Mouse (Mus musculus) liver, embryonic 14.5 days (tissue): ENCODE data around the gene Ric8a. TPM values are rescaled to one million over a fixed set of nuclear protein-coding genes. Genes with fewer than 3 reads are reported as not detected.

Source experiments
- ATAC-seq: fragments of 200-750 bp; cut with Nextera tagmentation; 2 replicates; pipeline ENCODE4 v1.8.0; 2017; ENCODE audit warnings: moderate number of reproducible peaks, mild to moderate bottlenecking, moderate library complexity; ENCODE audit not compliant: insufficient read depth
- DNase-seq, 3 experiments: peaks; one replicate each; pipeline ENCODE4 v3.0.0-alpha.2; 2012 to 2013; ENCODE audit warnings: low read depth in 3 of 3, low spot score in 3 of 3
- H3K27ac ChIP-seq: fragments of 300-500 bp; sonication (generic); 2 replicates; pipeline ENCODE4 v1.5.1; 2014; ENCODE audit warnings: moderate library complexity, mild to moderate bottlenecking, control low read depth, inconsistent platforms
- H3K27me3 ChIP-seq: fragments of 300-500 bp; sonication (generic); 2 replicates; pipeline ENCODE4 v1.6.1; 2014; ENCODE audit warnings: mild to moderate bottlenecking, low read length, moderate library complexity; ENCODE audit not compliant: control insufficient read depth, insufficient read depth
- H3K36me3 ChIP-seq: fragments of 300-500 bp; sonication (generic); replicated peaks from 2 replicates; pipeline ENCODE4 v1.6.1; 2014; ENCODE audit warnings: low read depth; ENCODE audit not compliant: control insufficient read depth, insufficient read depth
- H3K4me1 ChIP-seq, 2 experiments: fragments of 200-500 bp in 1 of 2; fragments of 300-500 bp in 1 of 2; sonication (generic) in 1 of 2; replicated peaks; 2 replicates each; pipeline ENCODE4 v1.6.1; 2012 to 2014; ENCODE audit warnings: antibody characterized with exemption in 1 of 2, inconsistent platforms in 1 of 2, low read length in 1 of 2; ENCODE audit not compliant: control insufficient read depth in 2 of 2, insufficient read depth in 2 of 2
- H3K4me2 ChIP-seq: fragments of 300-500 bp; sonication (generic); 2 replicates; pipeline ENCODE4 v1.6.1; 2014; ENCODE audit warnings: low read depth, mild to moderate bottlenecking, control low read depth, moderate library complexity
- H3K4me3 ChIP-seq, 2 experiments: fragments of 200-500 bp in 1 of 2; fragments of 300-500 bp in 1 of 2; sonication (generic) in 1 of 2; 2 replicates each; pipeline ENCODE4 v1.5.1; 2012 to 2014; ENCODE audit warnings: low read depth in 2 of 2, low read length in 2 of 2, mild to moderate bottlenecking in 2 of 2, control low read depth in 1 of 2, inconsistent platforms in 1 of 2, moderate library complexity in 1 of 2; ENCODE audit not compliant: insufficient read depth in 1 of 2
- H3K9ac ChIP-seq: fragments of 300-500 bp; sonication (generic); replicated peaks from 2 replicates; pipeline ENCODE4 v1.6.1; 2014; ENCODE audit warnings: mild to moderate bottlenecking, control low read depth, moderate library complexity
- H3K9me3 ChIP-seq: fragments of 300-500 bp; sonication (generic); 2 replicates; pipeline ENCODE4 v1.6.1; 2016; ENCODE audit warnings: low read length, mixed read lengths; ENCODE audit not compliant: control insufficient read depth
- CTCF ChIP-seq: IDR thresholded peaks from 2 replicates; pipeline ENCODE4 v1.5.1; 2016; ENCODE audit warnings: antibody characterized with exemption, low read depth, control low read depth
- EP300 ChIP-seq: IDR thresholded peaks from 2 replicates; pipeline ENCODE4 v1.6.1; 2016; ENCODE audit warnings: antibody characterized with exemption, low read depth
- WGBS: fragments of 180-500 bp; shearing (Covaris S2); extraction: QIAGEN DNeasy Blood & Tissue Kit; methylation state at CpG from one replicate; pipeline ENCODE4 v1.1.7; 2014; ENCODE audit not compliant: insufficient replicate concordance; 5-methylcytosine and 5-hydroxymethylcytosine counted together
- polyA plus RNA-seq, 2 experiments: library from polyadenylated mRNA; depleted of rRNA in 1 of 2; stranded (reverse) in 1 of 2; unstranded in 1 of 2; fragments of >200 nt; fragmentation: Nextera tagmentation in 1 of 2; extraction: Ambion mirVana in 1 of 2; gene quantifications; 2 replicates each; pipeline versions ENCODE4 v1.2.1 to v1.2.3; 2012 to 2014

Ric8a gene
- polyA plus RNA-seq, 2 experiments, result 17.9 to 19.1 TPM

GRCm38 (mm10) chr7:140877364-140877763, 20.6 kb downstream of the Ric8a start:
- no peak for TF ChIP-seq CTCF
- no peak for ATAC-seq

GRCm38 (mm10) chr7:140879355-140879754, 22.6 kb downstream of the Ric8a start:
- peak overlapping the region; percentile 7; the same call in 1 of the 2 replicates for H3K9ac ChIP-seq
- no peak for DNase-seq
- 25% methylated on average over 7 of the region's 7 CpGs for WGBS
- H3K9me3 ChIP-seq, result no peaks in the 10 kb centered on the region
- H3K4me1 ChIP-seq, result peaks cover 27 to 31% of the 10 kb centered on the region in 2 experiments
- peak overlapping the region; percentile 92 for H3K4me2 ChIP-seq
- TF ChIP-seq CTCF (no peak), EP300 (no peak)
- no peak for ATAC-seq
- H3K4me3 ChIP-seq, result no peak overlapping the region
- peaks cover 12% of the 10 kb centered on the region; the same call in 1 of the 2 replicates for H3K36me3 ChIP-seq
- H3K27ac ChIP-seq, result no peak overlapping the region; the same call in 1 of the 2 replicates
- no peaks in the 10 kb centered on the region for H3K27me3 ChIP-seq

More at GRCm38 (mm10) chr7:140877364-140877763, 20.6 kb downstream of the Ric8a start:
- peaks cover 19 to 26% of the 10 kb centered on the region in 2 experiments for H3K4me1 ChIP-seq
- H3K36me3 ChIP-seq, result peaks cover 9% of the 10 kb centered on the region; the same call in 1 of the 2 replicates
- no peaks in the 10 kb centered on the region for H3K9me3 ChIP-seq
- no peak overlapping the region for H3K4me2 ChIP-seq
- no peak overlapping the region for H3K27ac ChIP-seq
- WGBS, result 62% methylated on average over 6 of the region's 6 CpGs
- H3K4me3 ChIP-seq, result no peak overlapping the region
- no peak for DNase-seq
- H3K27me3 ChIP-seq, result no peaks in the 10 kb centered on the region
- H3K9ac ChIP-seq, result no peak overlapping the region

GRCm38 (mm10) chr7:140880419-140880818, 23.7 kb downstream of the Ric8a start:
- Histone ChIP-seq H3K9ac (peak overlapping the region; percentile 28), H3K27ac (peak overlapping the region; percentile 48), H3K4me3 (peak overlapping the region in 1 of 2 experiments; percentile 93; a peak in 2 of 4 replicates), H3K4me1 (peaks cover 27 to 29% of the 10 kb centered on the region in 2 experiments), H3K36me3 (peaks cover 15% of the 10 kb centered on the region), H3K27me3 (no peaks in the 10 kb centered on the region), H3K9me3 (no peaks in the 10 kb centered on the region), H3K4me2 (peak overlapping the region; percentile 92)
- 52% methylated on average over 3 of the region's 3 CpGs for WGBS
- no peak for ATAC-seq
- DNase-seq, result peak in 1 of 3 experiments; percentile 10
- TF ChIP-seq CTCF (no peak), EP300 (no peak)

- Histone ChIP-seq H3K36me3 (peaks cover 13% of the 10 kb centered on the region), H3K9me3 (no peaks in the 10 kb centered on the region), H3K9ac (peak overlapping the region; percentile 75), H3K4me2 (peak overlapping the region; percentile 92), H3K27me3 (no peaks in the 10 kb centered on the region), H3K4me3 (peak overlapping the region; percentile 85 to 93), H3K27ac (peak overlapping the region; percentile 48), H3K4me1 (peaks cover 27 to 29% of the 10 kb centered on the region in 2 experiments)
- no peak for TF ChIP-seq EP300
- no peak for TF ChIP-seq CTCF
- WGBS, result 6% methylated on average over 8 of the region's 8 CpGs
- no peak for DNase-seq
- ATAC-seq, result no peak
Measured at GRCm38 (mm10) chr7:140880865-140881515, 24.2 kb downstream of the Ric8a start.

- TF ChIP-seq CTCF (no peak), EP300 (no peak)
- Histone ChIP-seq H3K27me3 (no peaks in the 10 kb centered on the region), H3K9me3 (no peaks in the 10 kb centered on the region), H3K4me2 (peak within 1 kb of the TSS; percentile 92), H3K9ac (peak within 1 kb of the TSS; percentile 92), H3K36me3 (peaks cover 15% of the 10 kb centered on the region), H3K4me3 (peak within 1 kb of the TSS; percentile 85 to 93), H3K4me1 (peaks cover 27 to 29% of the 10 kb centered on the region in 2 experiments), H3K27ac (peak within 1 kb of the TSS; percentile 82)
- ATAC-seq (peak; percentile 93), DNase-seq (peak; percentile 90 to 91 (median 91))
- under 1% methylated on average over 59 of the region's 59 CpGs for WGBS
Measured at GRCm38 (mm10) chr7:140881696-140882468, 25.1 kb downstream of the Ric8a start, which contains the start of the genes Psmd13 and Sirt3. TSS of gene Psmd13 (plus strand) at chr7:140881968. TSS of gene Sirt3 (minus strand) at chr7:140882309.
